Mouse (Mus musculus) fibroblast of lung, adult 2 months (primary cell): ENCODE results near the gene Dhtkd1.

Experiments
- DNase-seq: peaks from one replicate; pipeline ENCODE4 v3.0.0-alpha.2; 2011; ENCODE audit warnings: low read depth

Dhtkd1 gene

DNA sequence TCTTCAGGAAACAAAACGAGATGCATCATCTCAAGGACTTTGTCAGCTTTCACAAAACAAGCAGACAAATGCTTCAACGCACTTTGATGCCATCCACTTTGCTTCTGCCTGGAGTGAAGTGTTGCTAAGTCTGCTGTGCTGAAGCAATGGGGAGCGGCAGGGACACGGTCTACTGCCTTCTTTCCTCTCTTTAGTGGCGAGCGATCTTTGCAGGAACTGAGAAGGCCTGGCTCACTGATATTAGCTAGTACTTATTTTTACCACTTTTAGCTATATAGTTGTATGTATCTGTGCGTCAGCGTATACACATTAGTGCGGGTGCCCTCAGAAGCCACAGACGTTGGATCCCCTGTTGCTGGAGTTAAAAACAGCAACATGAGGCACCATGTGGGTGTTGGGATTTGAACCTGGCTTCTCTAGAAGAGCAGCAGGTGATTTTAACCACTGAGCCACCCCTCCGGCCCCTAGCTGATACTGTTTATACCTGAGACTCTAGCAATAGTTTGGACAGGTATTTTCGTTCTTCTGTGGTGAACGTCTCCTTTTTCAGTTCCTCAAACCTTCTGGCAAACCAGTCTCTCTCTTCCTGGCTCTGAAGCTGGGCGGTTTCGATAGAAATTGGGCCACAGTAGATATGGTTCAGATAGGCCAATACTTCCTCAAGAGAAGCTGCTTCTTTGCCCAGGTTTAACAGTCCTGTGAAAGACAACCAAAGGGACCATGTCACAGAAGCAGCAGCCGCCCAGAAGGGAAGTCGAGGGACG is 12.1 kb downstream of the Dhtkd1 start:
- no peak for DNase-seq

DNA sequence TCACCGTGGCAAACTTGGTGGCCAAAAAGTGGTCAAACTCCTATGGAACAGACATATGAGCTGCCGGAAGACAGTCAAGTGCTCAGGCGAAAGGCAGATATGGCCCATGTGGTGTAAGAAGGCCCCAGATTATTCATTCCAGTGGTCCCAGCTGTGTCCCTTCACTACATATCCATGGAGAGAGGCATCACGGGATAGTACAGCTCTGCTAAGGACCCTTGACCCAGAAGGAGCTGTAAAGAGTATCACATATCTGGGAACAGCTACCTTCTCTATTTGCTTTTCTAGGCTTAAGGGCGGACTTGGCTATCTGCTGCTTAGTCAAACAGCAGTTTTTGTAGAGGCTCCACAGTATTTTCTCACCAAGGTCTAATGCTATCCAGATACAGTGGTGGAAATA is 12.8 kb downstream of the Dhtkd1 start:
- no peak for DNase-seq

DNA sequence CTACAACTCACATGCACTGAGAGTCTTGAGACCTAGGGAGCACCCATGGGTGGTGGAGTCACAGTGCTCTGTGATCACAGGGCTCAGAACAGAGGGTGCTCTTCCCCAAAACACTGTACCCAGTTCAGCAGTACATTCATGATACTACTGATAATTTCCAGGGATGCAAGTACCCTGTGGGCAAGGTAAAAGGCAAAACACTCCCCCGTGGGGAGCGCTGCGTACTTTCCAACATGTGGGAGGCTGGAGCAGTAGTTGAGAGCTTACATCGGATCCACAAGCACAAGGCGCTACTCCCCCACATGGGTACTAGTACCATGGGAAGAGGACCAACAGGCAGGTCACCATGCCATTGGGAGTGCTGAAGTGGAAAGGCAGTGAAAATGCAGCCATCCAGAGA is 15.1 kb downstream of the Dhtkd1 start:
- DNase-seq, result no peak

DNA sequence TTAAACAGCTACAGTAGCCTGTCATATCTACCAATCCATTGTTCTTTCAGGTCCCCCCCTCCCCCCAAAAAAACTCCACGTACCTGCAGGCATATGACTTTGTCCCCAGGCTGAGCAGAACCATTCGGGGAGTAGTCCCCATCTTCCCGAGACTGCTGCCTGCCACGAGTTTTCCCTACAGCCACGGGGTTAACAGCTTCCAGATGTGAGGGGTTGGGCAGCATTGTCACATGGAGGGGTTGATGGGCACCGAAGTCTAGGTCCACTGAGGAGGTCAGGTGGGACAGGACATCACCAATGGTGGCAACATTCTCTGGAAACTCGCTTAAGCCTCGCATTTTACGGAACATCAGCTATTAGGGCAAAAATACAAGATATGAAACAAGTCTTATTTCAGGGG is 18.8 kb downstream of the Dhtkd1 start:
- DNase-seq, result no peak

DNA sequence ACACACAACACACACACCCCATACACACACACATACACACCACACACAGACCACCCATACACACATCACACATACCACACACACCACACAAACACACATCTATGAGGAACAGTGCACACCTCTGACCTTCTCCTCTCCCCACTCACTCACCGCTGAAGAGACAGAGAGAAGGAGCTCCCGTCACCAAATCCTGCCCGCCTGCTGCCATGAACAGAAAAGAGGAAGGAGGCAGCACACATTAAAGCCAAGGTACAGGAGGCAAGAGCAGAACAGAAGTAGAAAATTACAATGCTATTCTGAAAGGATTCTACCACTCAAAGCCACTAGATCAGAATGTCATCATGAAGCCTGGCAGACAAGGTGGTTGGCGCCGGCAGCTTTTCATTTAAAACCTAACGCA is 19.8 kb downstream of the Dhtkd1 start:
- no peak for DNase-seq

DNA sequence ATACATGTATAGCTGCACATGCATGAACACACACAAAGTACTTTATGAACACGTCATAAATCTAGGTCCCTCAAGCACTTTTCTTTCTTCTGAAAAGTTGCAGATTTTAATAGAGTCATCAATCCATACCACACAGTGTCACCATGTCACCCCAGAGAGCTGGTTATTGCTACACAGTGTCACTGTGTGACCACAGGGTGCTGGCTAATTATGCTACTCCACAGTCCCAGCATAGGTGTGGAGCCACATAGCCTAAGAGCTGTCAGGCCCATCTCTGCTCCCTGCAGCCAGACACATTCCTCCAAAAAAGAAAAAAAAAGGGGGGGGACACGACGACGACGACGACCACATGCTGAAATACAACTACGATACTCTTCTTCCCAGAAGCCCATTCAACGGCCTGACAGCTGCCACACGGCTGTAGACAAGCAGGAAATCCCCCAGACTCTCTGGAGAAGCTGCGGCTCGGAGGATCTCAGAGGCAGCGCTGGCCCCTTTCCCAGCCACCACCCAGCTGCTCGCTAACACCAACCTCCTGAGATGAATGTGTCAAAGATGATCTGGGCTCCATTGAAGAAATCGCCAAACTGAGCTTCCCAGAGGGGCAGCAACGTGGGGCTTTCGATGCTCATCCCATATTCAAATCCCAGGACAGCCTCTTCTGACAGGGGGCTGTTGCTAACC is 31.2 kb downstream of the Dhtkd1 start:
- no peak for DNase-seq

DNA sequence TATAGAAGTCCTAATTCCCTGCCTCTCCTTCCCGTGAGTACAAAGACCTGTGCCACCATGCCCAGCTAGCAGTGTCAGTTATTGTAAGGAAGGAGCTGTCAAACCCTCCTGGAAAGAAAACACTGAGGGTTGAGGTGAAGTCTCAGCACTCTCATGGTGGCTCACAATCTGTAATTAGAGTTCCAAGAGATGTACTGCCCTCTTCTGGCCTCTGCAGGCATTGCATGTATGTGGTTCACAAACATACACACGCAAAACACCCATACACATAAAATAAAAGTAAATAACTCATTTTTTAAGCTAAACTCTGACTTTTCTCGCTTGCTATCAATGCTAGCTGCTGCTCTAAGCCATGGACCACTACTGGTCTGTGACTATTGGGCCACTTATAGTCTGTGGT is 36.0 kb downstream of the Dhtkd1 start:
- peak; percentile 8 for DNase-seq

DNA sequence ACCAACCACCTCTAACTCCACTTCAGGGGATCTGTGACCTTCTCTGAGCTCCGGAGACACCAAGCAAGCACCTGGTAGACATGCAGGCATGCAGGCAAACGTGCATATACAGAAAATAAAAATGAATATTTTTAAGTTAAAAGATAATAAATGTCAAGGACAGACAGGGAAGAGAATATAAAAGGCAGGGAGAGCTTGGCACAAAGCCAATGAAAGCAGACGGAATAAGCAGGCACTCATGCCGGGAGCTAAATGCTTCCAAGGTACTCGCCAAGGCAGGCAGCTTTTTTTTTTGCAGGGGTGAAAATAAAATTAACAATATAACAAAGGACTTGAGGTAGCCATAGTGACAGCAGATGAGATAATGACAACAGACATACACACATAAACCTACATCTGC is 36.5 kb downstream of the Dhtkd1 start:
- DNase-seq, result no peak

DNA sequence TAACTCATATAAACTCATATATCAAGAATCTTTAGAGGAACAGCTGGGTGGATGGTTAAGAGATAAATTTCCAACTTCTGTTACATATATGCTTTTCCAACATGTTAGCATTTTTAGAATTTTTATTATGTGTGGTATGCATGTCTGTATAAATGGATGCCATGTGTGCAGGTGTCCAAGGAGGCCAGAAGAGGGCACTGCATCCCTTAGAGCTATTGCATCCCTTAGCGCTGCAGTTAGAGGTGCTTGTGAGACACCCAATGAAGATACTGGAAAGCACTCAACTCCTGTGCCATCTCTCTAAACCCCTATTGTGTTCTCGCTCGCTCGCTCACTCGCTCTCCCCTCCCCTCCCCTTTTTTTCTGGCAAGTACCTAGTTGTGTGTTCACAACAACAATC is 42.4 kb downstream of the Dhtkd1 start:
- DNase-seq, result no peak

DNA sequence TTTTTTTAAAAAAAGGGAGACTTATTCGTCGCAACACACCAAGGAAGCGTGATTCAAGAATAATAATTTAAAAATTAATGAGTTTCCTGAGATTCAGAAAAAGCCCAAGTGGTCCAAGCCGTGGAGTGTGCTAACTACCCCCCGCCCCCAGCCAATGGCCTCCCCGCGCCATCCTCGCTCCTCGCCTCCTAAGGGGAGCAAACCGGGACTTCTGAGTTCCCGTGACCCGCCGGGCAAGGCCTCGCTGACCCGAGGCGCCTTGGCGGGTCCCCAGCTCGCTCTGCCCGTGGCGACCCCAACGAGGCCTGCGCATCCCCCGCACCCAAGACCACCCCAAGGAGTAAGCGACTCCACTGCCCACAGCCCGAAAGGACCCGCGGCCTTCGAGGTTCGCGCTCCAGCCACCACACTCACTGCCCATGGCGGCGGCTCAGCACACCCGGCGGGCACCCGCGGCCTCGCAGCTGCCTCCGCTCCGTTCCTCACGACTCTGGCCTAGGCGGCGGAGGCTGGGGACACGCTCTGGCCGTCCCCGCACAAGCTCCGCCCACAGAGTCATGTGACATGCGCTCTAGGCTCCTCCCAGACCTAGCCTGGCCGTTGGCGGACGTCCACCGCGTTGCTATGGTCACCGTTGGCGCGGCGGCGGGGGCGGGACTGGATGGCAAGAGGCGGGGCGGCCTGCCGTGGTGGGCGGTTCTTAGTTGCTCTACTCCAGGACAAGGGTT is 47.6 kb downstream of the Dhtkd1 start, which contains the start of gene Sec61a2:
Gene Sec61a2 (minus strand): TSS at position 590 of the 728 bp plus-strand sequence.
- DNase-seq, result peak; percentile 79

DNA sequence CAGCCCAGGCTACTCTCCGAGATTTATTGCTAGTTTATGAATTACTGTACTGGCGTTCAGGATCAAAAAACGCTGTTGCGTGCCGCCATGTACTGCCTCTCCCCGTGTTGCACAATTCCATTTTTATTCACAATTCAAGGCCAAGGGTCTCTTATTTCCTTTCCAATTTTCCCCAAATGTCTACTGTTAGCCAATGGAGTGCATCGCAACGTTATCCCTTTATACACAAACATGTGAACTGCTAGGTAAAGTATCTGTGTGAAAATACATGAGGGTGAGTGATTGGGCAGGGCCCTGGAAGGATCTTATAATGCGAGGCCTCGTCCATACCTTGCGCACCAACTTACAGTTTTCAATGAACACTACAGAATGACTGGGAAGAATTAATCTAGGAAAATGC is 48.3 kb downstream of the Dhtkd1 start:
- peak; percentile 6 for DNase-seq

DNA sequence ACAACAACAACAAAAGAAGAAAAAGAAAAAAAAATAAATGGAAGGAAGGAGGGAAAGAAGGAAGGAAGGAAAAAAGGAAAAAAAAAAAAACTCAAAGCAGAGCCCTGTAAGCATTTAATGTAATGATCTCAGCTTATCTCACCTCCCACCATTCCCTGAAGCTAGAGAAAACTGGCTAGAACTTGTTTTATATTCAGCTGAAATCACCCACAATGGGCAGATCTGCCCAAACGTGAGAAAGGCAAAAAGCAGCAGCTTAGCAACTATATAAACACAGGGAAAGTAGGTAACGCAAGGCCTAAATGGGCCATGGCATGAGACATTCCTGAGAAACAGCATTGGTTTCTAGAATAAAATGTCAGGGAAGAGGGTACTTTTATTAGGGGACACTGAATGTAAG is 53.2 kb downstream of the Dhtkd1 start:
- DNase-seq, result no peak

DNA sequence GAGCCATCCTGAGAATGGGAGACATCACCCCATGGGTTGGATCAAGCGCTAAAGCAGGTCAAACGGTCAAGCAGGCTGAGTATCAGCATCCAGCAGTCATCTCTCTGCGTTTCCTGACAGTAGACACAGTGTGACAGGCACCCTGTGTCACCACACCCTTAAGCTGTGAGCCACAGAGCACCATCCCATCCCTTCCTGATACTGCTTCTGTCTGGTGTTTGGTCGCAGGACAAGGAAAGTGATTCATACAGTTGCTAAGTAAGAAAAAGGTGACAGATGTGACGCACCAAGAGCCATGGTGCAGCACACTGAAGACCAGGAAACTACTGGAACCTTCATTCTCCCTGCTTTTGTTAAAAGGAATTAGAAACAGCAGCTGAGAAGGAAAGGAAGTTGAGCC is 53.7 kb downstream of the Dhtkd1 start:
- DNase-seq, result no peak

DNA sequence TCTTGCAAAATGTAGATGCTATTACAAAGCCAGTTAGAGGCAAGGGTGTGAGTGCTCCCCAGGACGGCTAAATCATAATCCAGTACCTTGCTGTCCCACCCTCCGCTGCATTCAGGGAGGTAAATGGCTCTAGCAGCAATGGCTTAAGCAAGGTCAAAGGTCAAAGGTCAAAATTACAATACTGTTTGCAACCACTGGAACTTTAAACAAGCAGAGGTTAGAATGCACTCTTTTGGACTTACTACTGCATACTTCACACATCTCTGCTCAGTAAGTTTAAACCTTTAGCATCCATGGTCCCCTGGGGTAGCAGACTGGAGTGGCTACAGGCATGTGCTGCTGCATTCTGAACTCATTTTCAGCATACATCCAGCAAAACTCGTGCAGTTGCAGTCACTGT is 65.1 kb downstream of the Dhtkd1 start:
- DNase-seq, result no peak

DNA sequence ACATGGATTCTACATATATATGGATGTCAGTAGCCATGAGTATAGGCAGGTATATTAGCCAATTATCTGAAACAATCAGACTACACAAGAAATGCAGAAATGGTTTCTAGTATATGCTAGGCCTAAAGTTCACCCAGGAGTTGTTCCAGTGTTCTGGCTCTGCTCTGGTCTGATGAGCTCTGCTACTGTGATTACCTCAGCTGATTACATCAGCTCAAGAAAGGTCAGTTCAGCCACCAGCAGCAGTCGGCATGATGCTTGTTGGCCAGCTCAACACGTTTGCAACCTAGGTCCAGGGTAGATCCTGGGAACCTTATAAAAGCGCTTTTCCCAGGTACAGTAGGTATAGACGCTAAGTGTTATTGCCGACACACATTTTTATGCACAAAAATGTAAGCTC is 72.8 kb downstream of the Dhtkd1 start:
- no peak for DNase-seq

DNA sequence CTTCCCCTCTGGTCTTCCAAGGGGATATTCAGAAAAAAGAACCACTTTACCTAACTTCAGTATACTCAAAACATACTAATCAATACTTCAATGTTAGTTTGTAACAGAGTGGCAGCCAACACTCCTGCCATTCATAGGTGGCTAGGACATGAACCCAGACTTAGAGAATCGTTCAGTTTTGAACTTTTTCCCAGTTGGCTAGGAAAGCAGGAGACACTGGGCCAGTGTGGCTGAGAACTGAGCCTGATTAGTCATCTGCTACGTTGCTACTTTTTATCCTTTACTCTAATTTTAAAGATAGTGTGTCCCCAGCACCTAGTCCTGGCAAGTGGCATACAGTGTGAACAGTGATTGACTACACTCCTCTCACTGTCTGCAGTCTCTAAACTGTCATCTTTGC is 74.9 kb downstream of the Dhtkd1 start:
- peak; percentile 10 for DNase-seq

DNA sequence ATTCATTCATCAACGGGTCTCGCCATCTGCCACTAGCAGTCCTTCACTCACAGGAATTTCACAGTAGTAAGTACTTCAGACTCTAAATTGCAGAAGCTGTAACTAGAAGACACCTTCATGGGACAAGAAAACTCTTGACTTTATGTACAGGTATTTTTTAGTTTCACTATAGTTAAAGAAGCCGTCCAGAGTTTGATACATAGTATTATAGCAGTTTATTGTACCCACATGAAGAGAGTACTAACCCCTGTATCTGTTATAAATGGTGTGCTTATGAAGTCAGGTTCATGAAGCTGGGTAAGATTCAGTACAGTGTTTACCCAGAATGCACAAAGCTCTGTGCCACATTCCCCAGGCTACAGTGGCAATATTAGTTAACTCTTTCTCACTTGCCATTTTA is 79.8 kb downstream of the Dhtkd1 start, which contains the start of gene Gm13199:
Gene Gm13199 (minus strand): TSS at position 101 of the 400 bp plus-strand sequence.
- DNase-seq, result no peak

DNA sequence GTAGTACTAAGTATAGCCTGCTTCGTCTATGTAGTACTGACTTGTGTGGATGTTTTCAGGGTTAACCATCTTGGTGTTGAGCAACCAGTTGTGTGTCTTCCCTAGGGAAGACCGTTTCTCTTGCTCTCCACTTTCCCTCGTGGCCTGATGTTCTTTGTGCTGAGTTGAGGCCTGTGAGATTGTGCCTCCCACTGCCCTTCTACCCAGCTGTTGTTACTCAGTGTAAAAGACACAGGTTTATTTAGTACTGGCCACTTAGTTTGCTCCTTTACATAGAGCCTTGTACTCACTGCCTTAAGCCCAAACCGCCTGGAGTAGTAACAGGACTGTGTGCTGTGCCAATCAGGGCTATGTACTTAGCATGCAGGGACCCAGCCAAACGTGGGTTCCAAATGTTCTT is 90.7 kb downstream of the Dhtkd1 start:
- DNase-seq, result no peak

DNA sequence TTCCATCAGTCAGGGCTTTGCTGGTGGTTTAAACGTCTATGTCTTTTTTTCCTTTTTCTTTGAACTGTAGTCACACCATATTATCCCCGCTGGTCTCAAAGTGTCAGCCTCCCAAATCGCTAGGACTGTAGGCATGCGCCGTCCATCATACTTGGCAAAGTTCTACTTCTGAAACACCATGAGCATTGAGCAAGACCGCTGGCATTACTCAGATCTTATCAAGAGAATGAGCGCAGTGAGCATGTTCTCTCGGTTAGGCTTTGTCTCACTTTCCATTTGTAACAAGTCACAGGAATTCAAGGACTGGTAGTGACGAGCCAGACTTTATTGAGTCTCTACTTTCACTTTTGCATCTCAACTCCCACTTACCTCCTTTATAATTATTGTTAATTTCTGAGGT is 91.5 kb downstream of the Dhtkd1 start:
- no peak for DNase-seq
